Mouse (Mus musculus) limb, embryonic 13.5 days (tissue): Measurements from ENCODE around the gene Hoxd13. TPM values are rescaled to one million over a fixed set of nuclear protein-coding genes. Genes with fewer than 3 reads are reported as not detected.
A peak's percentile ranks its signal among the peaks of the same experiment; 100 is the strongest.

ENCODE experiments used
- ATAC-seq: fragments of 200-750 bp; cut with Nextera tagmentation; 2 replicates; pipeline ENCODE4 v1.8.0; 2017; ENCODE audit warnings: low read depth, moderate number of reproducible peaks, moderate TSS enrichment; ENCODE audit not compliant: low FRiP score
- H3K27ac ChIP-seq: fragments of 300-500 bp; sonication (generic); 2 replicates; pipeline ENCODE4 v1.5.1; 2015; ENCODE audit warnings: inconsistent platforms, mild to moderate bottlenecking, moderate library complexity
- H3K27me3 ChIP-seq: fragments of 300-500 bp; sonication (generic); 2 replicates; pipeline ENCODE4 v1.6.1; 2015; ENCODE audit warnings: mild to moderate bottlenecking, inconsistent platforms
- H3K36me3 ChIP-seq: fragments of 300-500 bp; sonication (generic); 2 replicates; pipeline ENCODE4 v1.6.1; 2015; ENCODE audit warnings: inconsistent platforms, mild to moderate bottlenecking, moderate library complexity
- H3K4me1 ChIP-seq: fragments of 300-500 bp; sonication (generic); 2 replicates; pipeline ENCODE4 v1.6.1; 2015; ENCODE audit warnings: inconsistent platforms
- H3K4me2 ChIP-seq: fragments of 300-500 bp; sonication (generic); replicated peaks from 2 replicates; pipeline ENCODE4 v1.6.1; 2015; ENCODE audit warnings: inconsistent platforms, mild to moderate bottlenecking, moderate library complexity
- H3K4me3 ChIP-seq: fragments of 300-500 bp; sonication (generic); 2 replicates; pipeline ENCODE4 v1.5.1; 2015; ENCODE audit warnings: moderate library complexity, mild to moderate bottlenecking, inconsistent platforms
- H3K9ac ChIP-seq: fragments of 300-500 bp; sonication (generic); 2 replicates; pipeline ENCODE4 v1.6.1; 2015; ENCODE audit warnings: mild to moderate bottlenecking, inconsistent platforms
- H3K9me3 ChIP-seq: fragments of 300-500 bp; sonication (generic); 2 replicates; pipeline ENCODE4 v1.6.1; 2016; ENCODE audit warnings: inconsistent platforms
- WGBS: fragments of 180-500 bp; shearing (Covaris S2); methylation state at CpG from one replicate; pipeline ENCODE4 v1.1.7; 2015; 5-methylcytosine and 5-hydroxymethylcytosine counted together
- polyA plus RNA-seq: library from polyadenylated mRNA; unstranded; fragments of >200 nt; fragmentation: Nextera tagmentation; extraction: Ambion mirVana; gene quantifications from 2 replicates; pipeline ENCODE4 v1.2.1, GENCODE M21; 2015

The Hoxd13 gene
- polyA plus RNA-seq, 1 experiment from 2014 or later = 48.5 TPM

DNA sequence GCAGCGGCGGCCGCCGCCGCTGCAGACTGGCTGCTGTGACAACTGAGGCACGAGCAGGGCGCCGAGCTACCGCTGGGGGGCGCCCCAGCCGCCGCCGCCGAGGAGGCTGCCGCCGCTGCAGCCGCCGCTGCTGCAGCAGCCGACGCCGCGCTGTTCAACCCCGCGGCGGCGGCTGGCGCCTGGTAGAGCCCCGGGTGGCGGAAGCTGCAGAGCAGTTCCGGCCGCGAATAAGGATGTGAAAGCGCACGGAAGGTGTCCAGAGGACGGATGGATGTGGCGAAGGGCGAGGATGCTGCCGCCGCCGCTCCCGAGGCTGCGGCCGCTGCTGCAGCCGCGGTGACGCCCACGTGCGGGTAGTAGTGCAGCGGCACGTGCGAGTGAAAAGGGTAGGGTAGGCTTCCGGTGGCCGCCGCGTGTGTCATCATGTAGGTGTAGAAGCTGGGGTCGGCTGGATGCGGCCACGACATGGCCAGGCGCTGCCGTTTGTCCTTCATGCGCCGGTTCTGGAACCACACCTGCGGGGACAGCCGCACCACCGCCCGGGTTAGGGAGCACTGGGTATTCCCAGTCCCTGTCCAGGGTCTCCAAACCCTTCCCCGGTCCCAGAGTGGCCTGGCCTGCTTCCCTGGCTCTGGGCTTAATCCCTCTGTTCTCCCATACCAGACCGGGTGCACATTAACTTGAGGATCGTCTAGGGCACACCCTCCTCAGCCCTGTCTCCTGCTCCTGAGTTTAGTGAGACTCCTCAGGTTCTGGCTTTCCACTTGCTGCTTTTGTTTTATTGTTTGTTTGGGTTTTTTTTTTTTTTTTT, 12.1 kb upstream of the Hoxd13 start:
- Histone ChIP-seq H3K4me2 (peak overlapping the region; percentile 74), H3K27ac (peak overlapping the region; percentile 95), H3K27me3 (peaks cover 41% of the 10 kb centered on the region), H3K4me1 (peaks cover 7% of the 10 kb centered on the region; the same call in 1 of the 2 replicates), H3K36me3 (0 out of 2 replicates have a peak, but pooled peaks cover 2% of the 10 kb centered on the region), H3K4me3 (peak overlapping the region; percentile 63), H3K9me3 (no peaks in the 10 kb centered on the region), H3K9ac (peak overlapping the region; percentile 98)
- ATAC-seq = no peak
- under 1% methylated on average over 63 of the region's 69 CpGs for WGBS

DNA sequence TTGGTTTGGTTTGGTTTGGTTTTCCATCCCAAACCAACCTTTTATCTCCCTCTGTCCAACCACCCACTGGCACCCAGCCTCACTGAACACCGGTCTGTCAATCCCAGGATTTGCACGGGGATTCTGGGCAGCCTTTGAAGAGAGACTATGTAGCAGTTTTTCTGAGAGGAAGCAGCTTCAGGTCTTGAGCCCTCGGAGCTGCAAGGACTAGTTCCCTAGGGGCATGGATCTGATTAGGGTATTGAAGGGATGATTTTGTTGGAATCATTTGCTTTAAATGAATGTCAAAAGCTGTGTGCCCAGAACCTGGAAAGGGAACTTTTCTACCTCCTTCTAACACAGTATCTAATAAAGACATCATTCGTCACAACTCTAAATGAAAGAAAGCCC, 11.5 kb upstream of the Hoxd13 start:
- Histone ChIP-seq H3K9me3 (no peaks in the 10 kb centered on the region), H3K36me3 (0 out of 2 replicates have a peak, but pooled peaks cover 2% of the 10 kb centered on the region), H3K4me2 (peak overlapping the region; percentile 74), H3K27me3 (peaks cover 45% of the 10 kb centered on the region), H3K27ac (peak overlapping the region; percentile 95), H3K9ac (peak overlapping the region; percentile 98), H3K4me3 (peak overlapping the region; percentile 63), H3K4me1 (peaks cover 11% of the 10 kb centered on the region; the same call in 1 of the 2 replicates)
- no peak for ATAC-seq
- 5% methylated on average over 4 of the region's 4 CpGs for WGBS

DNA sequence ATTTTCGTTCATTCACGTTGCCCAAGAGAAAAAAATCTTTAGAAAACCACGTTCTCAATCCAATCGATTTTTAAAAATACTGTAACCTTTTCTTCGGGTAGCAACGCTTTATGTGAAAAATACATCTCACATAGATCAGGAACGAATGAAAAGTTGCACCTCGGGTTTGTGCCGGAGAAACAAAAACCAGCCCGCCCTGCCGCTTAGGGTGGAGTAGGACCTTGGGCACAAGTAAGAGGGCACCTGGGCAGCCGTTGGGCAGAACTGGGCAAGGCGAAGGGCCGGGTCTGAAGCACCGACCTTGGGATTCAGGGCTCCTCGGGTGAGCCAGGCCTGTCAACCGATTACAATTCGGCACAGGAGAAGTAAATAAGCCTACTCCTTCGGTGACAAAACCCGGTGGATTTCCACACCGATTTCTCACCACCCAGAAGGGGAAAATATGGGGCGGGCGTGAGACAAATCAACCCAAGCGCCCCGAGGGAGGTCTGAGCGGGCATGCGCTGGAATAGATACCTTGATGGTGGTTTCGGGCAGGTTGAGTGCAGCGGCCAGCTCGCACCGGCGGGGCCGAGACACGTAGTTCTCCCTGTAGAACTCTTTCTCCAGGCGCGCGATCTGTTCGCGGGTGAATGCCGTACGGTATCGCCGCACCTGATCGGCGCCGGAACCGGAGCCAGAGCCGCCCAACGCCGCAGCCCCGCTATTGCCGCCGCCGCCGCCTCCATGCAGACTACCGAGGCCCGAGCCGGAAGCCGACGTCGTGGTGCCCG, 10.7 kb upstream of the Hoxd13 start:
- Histone ChIP-seq H3K4me3 (peak overlapping the region; percentile 63), H3K9me3 (no peaks in the 10 kb centered on the region), H3K36me3 (0 out of 2 replicates have a peak, but pooled peaks cover 2% of the 10 kb centered on the region), H3K27ac (peak overlapping the region; percentile 95), H3K4me1 (peaks cover 15% of the 10 kb centered on the region; the same call in 1 of the 2 replicates), H3K27me3 (peaks cover 45% of the 10 kb centered on the region), H3K4me2 (peak overlapping the region; percentile 74), H3K9ac (peak overlapping the region; percentile 98)
- ATAC-seq = no peak
- 1% methylated on average over 62 of the region's 62 CpGs for WGBS

DNA sequence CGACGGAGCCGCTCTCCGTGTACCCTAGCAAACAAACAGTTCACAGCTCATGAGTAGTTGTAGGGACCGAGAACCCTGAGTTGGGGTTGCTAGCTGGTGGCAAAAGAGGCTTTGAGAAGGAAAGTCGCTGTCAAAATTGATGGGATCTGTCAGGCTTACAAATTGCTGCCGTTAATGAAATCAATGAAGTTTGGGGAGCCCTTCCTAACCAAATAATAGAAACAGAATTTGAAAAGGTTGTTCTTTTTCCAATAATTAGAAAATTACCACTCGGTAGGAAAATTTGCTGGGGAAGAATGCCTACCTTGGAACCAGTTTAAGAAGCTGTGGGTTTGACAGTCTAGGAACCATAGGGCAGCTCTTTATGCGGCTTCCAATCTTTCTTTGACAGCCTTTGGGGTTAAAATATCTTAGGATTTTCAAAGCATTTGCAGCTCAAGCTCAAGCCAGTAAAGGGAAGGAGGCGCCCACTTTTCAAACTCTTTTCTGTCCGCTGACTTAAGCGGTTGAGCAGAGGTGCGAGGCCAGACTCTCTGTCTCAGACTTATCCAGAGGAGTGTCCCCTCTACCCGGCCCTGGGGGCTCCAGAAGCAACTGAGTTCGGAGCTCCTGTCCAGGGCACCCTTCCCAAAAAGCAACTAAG, 10.0 kb upstream of the Hoxd13 start:
- peak overlapping the region; percentile 74 for H3K4me2 ChIP-seq
- no peaks in the 10 kb centered on the region for H3K9me3 ChIP-seq
- H3K27me3 ChIP-seq = peaks cover 49% of the 10 kb centered on the region
- H3K4me3 ChIP-seq = peak overlapping the region; percentile 63
- 2% methylated on average over 15 of the region's 15 CpGs for WGBS
- H3K36me3 ChIP-seq = 0 out of 2 replicates have a peak, but pooled peaks cover 2% of the 10 kb centered on the region
- peak overlapping the region; percentile 95 for H3K27ac ChIP-seq
- peak overlapping the region; percentile 98 for H3K9ac ChIP-seq
- peaks cover 15% of the 10 kb centered on the region; the same call in 1 of the 2 replicates for H3K4me1 ChIP-seq
- ATAC-seq = no peak

DNA sequence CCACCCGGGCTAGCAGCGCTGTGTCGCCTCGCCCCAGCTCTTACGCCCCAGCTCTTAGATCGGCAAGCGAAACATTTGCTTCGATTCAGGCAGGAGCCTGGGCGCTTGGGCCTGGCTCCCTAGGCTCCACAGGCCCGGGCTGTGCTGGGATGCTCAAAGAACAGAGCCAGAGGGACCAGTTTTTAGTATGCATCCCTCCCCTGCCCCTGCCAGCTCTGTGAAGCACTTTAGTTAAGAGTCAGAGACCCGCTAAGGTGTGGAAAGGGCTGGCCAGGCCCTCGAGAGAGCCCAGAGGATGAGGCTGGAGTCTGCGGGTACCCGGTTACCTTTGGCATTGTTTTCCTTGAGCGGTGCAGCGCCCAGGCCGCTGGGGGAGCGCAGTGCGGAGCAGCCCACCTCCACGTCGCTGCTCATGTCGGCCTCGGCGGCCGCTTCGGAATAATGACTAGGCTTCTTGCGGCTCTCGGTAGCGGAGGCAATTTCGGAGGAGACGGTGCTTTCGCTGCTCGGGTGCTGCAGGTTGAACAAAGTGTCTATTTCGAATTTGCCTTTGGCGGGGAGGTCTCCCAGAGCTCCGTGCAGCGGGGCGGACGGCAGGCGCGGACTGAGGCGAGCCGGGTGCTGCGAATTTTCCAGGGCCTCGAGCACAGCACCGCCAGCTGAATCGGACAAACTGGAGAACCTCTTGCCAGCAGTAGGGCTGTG, 9.3 kb upstream of the Hoxd13 start:
- no peaks in the 10 kb centered on the region for H3K9me3 ChIP-seq
- under 1% methylated on average over 47 of the region's 47 CpGs for WGBS
- no peak for ATAC-seq
- peaks cover 53% of the 10 kb centered on the region for H3K27me3 ChIP-seq
- peaks cover 15% of the 10 kb centered on the region; the same call in 1 of the 2 replicates for H3K4me1 ChIP-seq
- 0 out of 2 replicates have a peak, but pooled peaks cover 2% of the 10 kb centered on the region for H3K36me3 ChIP-seq
- H3K4me2 ChIP-seq = peak overlapping the region; percentile 74
- peak overlapping the region; percentile 95 for H3K27ac ChIP-seq
- H3K4me3 ChIP-seq = peak overlapping the region; percentile 63
- H3K9ac ChIP-seq = peak overlapping the region; percentile 98

DNA sequence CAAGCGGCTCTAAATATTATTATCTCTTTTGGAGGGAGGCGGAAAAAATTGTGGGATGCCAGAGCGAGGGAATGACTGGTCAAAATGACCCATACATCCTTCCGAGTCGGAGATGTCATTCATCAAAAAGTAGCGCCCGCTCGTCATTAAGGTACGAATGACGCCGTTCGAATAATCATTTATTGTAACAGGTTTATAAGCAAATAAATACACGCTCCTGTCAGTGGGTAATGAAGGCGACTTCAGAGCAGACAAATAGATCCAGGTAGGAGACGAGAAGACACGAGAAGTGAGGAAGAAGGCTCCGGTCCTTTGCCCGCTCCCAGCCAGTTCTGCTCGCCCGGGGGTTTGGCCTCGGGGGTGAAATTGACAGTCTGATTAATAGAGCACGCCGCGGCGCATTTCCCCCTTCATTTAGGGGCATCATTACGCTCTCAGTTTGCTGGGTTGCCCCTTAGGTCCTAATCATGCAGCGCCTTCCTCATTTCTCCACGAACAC, 8.6 kb upstream of the Hoxd13 start, which contains the start of gene Evx2:
TSS of gene Evx2 (minus strand) at position 51 of the 499 bp plus-strand sequence.
- H3K36me3 ChIP-seq = 0 out of 2 replicates have a peak, but pooled peaks cover 2% of the 10 kb centered on the region
- H3K4me3 ChIP-seq = peak within 1 kb of the TSS; percentile 63
- H3K9me3 ChIP-seq = no peaks in the 10 kb centered on the region
- H3K27me3 ChIP-seq = peaks cover 55% of the 10 kb centered on the region
- under 1% methylated on average over 28 of the region's 28 CpGs for WGBS
- ATAC-seq = no peak
- H3K9ac ChIP-seq = peak within 1 kb of the TSS; percentile 98
- peak within 1 kb of the TSS; percentile 74 for H3K4me2 ChIP-seq
- peak within 1 kb of the TSS; percentile 95 for H3K27ac ChIP-seq
- peaks cover 17% of the 10 kb centered on the region for H3K4me1 ChIP-seq

DNA sequence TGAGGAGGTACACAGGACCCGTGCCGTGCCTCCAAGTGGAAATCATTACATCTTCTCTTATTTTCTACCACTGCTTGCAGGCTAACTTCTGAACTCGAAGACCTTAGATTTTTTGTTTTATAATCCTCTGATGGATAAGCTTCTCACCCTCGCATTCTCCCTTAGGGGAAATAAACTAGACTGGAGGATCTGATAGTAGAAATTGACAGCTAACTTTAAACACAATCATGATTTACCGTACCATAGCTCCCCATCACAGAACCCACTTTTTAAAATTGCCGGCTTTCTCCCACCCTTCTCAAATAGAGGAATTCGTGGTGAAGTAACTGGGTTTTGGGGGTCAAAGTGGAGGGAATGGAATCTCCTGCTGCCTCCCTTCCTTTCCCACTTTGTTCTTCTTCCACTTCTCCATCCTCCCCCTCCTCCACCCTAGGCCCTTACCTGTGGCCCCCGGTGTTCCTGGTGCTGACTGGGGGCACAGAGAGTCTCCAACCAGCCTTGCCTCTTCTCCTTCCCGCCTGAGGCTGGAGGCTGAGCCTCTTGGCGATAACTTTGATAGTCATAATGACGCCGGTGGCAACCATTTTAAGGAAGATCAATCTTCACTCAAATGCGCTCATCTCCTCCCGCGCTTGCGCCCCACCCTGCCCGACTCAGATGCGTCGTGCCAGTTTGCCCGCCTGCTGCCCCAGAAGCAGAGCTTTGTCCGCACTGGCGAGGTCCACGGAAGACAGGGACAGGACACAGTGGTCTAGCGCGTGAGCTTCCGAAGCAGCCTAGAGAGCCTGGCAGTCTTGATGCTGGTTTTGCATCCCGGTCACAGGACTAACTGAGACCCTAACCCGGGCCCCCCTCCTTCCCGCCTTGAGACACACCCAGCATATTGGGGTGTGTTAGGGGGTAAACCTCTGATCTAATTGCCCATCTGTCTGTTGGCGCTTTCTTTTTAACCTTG, 7.4 kb upstream of the Hoxd13 start:
- WGBS = 1% methylated on average over 30 of the region's 30 CpGs
- H3K9me3 ChIP-seq = no peaks in the 10 kb centered on the region
- peak overlapping the region; percentile 63 for H3K4me3 ChIP-seq
- peak; percentile 42; the same call in 1 of the 2 replicates for ATAC-seq
- peaks cover 16% of the 10 kb centered on the region for H3K4me1 ChIP-seq
- H3K4me2 ChIP-seq = peak overlapping the region; percentile 74
- 0 out of 2 replicates have a peak, but pooled peaks cover 2% of the 10 kb centered on the region for H3K36me3 ChIP-seq
- H3K27ac ChIP-seq = peak overlapping the region; percentile 95
- H3K27me3 ChIP-seq = peaks cover 49% of the 10 kb centered on the region
- peak overlapping the region; percentile 98 for H3K9ac ChIP-seq

DNA sequence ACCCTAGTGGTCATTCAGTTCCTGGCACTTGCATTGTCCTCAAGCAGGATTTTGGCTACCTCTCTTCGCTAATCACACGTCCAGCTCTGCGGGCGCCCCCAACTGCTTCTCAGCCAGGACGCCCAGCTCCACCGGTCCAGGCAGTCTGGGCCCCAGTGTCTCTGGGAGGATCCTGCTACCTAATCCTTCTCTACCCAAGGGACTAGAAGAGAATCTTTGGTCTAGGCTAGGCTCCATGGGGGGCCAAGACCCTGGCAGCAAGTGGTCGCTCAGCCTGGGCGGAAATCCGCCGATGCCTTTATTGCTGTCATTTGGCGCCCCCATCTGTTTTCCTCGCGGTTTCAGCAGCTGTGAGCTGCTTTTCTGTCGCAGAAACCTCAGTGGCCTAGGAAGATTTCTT, 6.4 kb upstream of the Hoxd13 start:
- Histone ChIP-seq H3K4me3 (peak overlapping the region; percentile 63), H3K9me3 (no peaks in the 10 kb centered on the region), H3K4me1 (peaks cover 16% of the 10 kb centered on the region), H3K9ac (peak overlapping the region; percentile 98), H3K36me3 (0 out of 2 replicates have a peak, but pooled peaks cover 2% of the 10 kb centered on the region), H3K27me3 (peaks cover 51% of the 10 kb centered on the region), H3K27ac (peak overlapping the region; percentile 95), H3K4me2 (peak overlapping the region; percentile 74)
- under 1% methylated on average over 14 of the region's 14 CpGs for WGBS
- peak; percentile 38 for ATAC-seq

DNA sequence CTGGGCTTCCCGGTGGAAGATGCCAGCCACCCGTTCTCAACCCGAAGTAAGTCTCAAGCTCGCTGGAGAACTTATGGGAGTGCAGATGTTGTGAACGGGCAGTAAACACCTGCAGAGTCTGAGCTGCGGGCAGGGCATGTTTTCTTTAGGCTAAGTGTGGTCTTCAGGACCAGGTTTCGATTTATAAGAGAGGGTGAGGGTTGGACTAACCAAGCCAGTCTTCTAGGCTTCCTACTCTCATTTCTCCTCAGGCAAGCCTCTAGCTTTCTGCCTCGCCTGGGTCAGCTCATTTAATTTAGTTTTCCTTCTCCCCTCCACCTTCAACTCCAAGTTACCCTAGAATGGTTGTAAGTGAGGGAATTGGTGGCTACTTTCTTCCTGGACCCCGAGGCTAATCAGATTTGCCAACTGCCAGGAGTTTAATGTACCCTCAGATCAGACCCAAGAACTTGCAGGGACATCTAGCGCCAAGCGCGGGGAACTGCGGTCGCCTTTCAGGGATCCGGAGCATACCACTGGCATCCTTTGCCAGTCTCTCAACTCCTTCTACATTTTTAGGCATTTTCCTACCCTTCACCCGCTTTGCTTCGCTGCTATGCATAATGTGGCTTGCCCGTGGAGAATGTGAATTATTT, 4.7 kb upstream of the Hoxd13 start:
- peaks cover 57% of the 10 kb centered on the region for H3K27me3 ChIP-seq
- 2% methylated on average over 18 of the region's 18 CpGs for WGBS
- H3K36me3 ChIP-seq = no peaks in the 10 kb centered on the region
- H3K4me2 ChIP-seq = peak overlapping the region; percentile 74
- peak overlapping the region; percentile 64 for H3K9ac ChIP-seq
- peak overlapping the region; percentile 85 for H3K27ac ChIP-seq
- H3K9me3 ChIP-seq = no peaks in the 10 kb centered on the region
- no peak for ATAC-seq
- H3K4me1 ChIP-seq = peaks cover 16% of the 10 kb centered on the region
- H3K4me3 ChIP-seq = peak overlapping the region; percentile 36

DNA sequence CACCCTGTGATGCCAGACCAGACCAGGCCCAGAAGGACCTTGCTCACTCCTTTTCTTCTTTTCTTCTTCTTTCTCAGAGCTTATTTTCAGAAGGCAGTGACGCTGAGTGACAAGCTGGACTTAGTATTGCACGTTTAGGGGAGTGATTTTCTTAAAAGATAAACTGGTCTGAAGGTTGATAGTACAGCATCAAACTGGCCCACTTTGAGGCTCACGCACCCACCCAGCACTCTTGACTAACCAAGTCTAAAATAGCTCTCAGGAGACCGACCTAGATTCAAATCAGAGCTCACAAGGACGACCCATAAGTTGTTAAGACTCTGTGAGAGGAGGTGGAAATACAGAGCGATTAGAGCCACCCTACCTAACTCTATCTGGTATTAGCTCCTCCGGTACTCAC, 1.7 kb upstream of the Hoxd13 start:
- Histone ChIP-seq H3K4me1 (peaks cover 11% of the 10 kb centered on the region; the same call in 1 of the 2 replicates), H3K9me3 (no peaks in the 10 kb centered on the region), H3K36me3 (peaks cover 7% of the 10 kb centered on the region; the same call in 1 of the 2 replicates), H3K9ac (peak overlapping the region; percentile 75), H3K4me3 (peak overlapping the region; percentile 79), H3K27ac (peak overlapping the region; percentile 80), H3K27me3 (peaks cover 58% of the 10 kb centered on the region), H3K4me2 (peak overlapping the region; percentile 68)
- WGBS = 6% methylated on average over 7 of the region's 7 CpGs
- no peak for ATAC-seq
